Mouse (Mus musculus) heart, adult 2 months (tissue): ENCODE data around the gene F830045P16Rik.

Source experiments
- CTCF ChIP-seq: fragments of 200-600 bp; IDR thresholded peaks from 2 replicates; pipeline ENCODE4 v1.8.1; 2022; ENCODE audit warnings: antibody characterized with exemption, mild to moderate bottlenecking, moderate library complexity
- EP300 ChIP-seq: fragments of 200-500 bp; IDR thresholded peaks from 2 replicates; pipeline ENCODE4 v1.6.1; 2011; ENCODE audit warnings: low read depth, low read length, control low read depth; ENCODE audit not compliant: insufficient read depth
- POLR2A ChIP-seq: fragments of 200-500 bp; IDR thresholded peaks from 2 replicates; pipeline ENCODE4 v1.6.1; 2011; ENCODE audit warnings: mild to moderate bottlenecking, low read depth, low read length, control low read depth; ENCODE audit not compliant: insufficient read depth

DNA sequence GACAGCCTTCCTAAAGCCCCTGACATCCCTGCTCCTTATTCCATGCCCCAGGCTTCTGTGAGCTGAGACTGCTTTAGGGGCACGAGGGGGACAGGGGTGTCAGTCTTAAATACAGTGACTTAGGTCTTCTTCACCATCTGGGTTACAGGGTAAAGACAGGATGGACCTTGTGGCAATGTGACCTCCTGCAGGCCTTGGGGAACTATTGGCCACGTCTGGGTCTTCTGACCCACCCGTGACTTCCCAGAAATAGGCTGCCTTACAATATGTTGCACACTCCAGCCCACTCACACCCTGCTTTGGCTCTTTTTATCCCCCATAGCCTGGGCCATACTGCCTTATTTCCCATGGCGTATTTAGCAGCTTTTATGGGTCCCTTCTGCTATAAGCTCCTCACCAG is 8.5 kb downstream of the F830045P16Rik start:
- TF ChIP-seq CTCF (no peak), POLR2A (no peak), EP300 (no peak)
